Mouse (Mus musculus): ENCODE data around the gene Npat.

DNA sequence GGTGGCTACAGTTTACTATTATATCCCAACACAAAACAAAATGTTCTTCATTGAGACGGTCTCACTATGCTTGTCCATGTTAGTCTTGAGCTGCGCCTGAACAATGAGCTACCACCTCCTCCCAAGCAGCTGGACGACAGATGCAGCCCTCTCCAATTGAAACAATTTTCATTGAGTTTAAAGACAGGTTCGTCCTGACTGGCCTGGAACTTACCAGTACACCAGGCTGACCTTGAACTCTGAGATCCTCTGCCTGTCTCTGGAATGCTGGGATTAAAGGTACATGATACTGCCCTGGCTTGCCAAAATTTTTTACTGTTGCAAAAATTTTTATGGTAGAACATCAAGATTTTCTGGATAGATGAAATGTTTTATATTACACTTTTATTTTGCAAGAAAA lies 77.4 kb downstream of the Npat start:
- TF ChIP-seq GATA1 (IDR thresholded peaks at IDR 0.05; ENCODE audit: borderline replicate concordance, low read length): no peak
- TF ChIP-seq POLR2AphosphoS5 (IDR thresholded peaks at IDR 0.05; ENCODE audit: insufficient replicate concordance, low read depth, low read length): no peak
- TF ChIP-seq CTCF (IDR thresholded peaks at IDR 0.05; ENCODE audit: low read depth, low read length): no peak
- TF ChIP-seq GATA2 (IDR thresholded peaks at IDR 0.05; ENCODE audit: borderline replicate concordance, low read depth, low read length): no peak
- no peak for TF ChIP-seq TAL1 (conservative IDR thresholded peaks at IDR 0.05; ENCODE audit: low read depth, low read length)

Measured in G1E (cell line).